Mouse (Mus musculus): ENCODE measurements around the gene Iqcn.

Iqcn gene

DNA sequence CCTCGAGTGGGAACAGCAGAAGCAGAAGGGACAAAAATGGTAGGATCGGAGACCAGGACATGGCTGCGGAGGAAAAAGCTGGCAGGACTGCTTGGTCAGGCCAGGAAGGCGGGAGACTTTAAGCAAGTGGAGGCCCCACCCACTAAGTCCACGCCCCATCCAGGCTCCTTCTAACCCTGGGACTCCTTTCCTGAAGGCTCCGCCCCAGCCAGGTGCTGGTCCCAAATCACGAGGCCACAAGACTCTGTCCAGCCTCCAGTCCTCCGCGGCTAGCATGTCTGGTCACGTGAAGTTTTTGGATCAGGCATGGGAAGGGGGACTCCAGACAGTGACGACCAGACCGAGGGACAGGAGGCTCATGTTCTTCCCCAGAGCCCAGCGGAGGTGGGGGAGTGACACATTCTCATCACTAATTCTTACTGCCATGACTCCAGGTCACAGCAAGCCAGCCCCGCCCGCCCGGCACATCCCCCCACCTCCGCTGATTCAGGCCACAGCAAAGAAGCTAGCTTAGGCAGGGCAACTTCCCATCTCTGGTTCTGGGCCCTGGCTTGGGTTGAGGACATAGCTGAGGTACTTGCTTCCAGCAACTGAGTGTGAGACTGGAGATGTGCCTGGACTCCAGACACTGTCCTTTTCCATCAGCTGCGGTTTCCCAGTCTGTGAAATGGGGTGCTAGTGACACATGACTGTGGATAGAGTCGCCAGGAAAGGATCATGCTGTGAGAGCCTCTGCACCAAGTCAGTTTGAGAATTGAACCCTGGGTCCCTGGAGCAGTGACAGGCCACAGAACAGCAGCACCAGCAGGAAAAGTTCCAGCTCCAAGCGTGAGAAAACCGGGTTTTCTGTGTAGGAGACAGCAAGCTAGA, 63.5 kb downstream of the Iqcn start:
- peak; percentile 88 for DNase-seq (ENCODE audit: extremely low read depth, insufficient read length, low spot score)
